Mouse (Mus musculus): ENCODE measurements around the gene Sim2. TPM values are rescaled to one million over a fixed set of nuclear protein-coding genes. Genes with fewer than 3 reads are reported as not detected.

Sim2 gene
- polyA plus RNA-seq, 1 experiment from 2014 or later: 0.04 TPM

- WGBS: 54% methylated on average over 15 of the region's 15 CpGs
- DNase-seq: peak; percentile 75
Observed at GRCm38 (mm10) chr16:94150125-94151103, 65.7 kb downstream of the Sim2 start.

GRCm38 (mm10) chr16:94155041-94155653 is 70.4 kb downstream of the Sim2 start:
- Histone ChIP-seq H3K9ac (no peak overlapping the region), H3K4me1 (ENCODE audit: insufficient read depth) (peaks cover 10% of the 10 kb centered on the region), H3K4me2 (no peak overlapping the region), H3K36me3 (ENCODE audit: insufficient read depth) (no peaks in the 10 kb centered on the region), H3K4me3 (ENCODE audit: low read depth, low read length) (no peak overlapping the region), H3K27ac (ENCODE audit: low read depth) (no peak overlapping the region), H3K27me3 (ENCODE audit: insufficient read depth, low read length) (no peaks in the 10 kb centered on the region), H3K9me3 (ENCODE audit: low read depth, low read length) (no peaks in the 10 kb centered on the region)
- DNase-seq (peak; percentile 28), ATAC-seq (ENCODE audit: insufficient read depth) (0 out of 2 replicates have a peak, but pooled peaks have one; percentile 15)
- WGBS: 39% methylated on average over 14 of the region's 14 CpGs
- TF ChIP-seq CTCF (IDR thresholded peaks at IDR 0.05; ENCODE audit: low read depth): no peak

More at GRCm38 (mm10) chr16:94150125-94151103, 65.7 kb downstream of the Sim2 start:
- Histone ChIP-seq H3K27me3 (ENCODE audit: insufficient read depth, low read length) (no peaks in the 10 kb centered on the region), H3K9me3 (ENCODE audit: low read depth, low read length) (no peaks in the 10 kb centered on the region), H3K27ac (ENCODE audit: low read depth) (0 out of 2 replicates have a peak overlapping the region, but pooled peaks have one; percentile 27), H3K4me2 (no peak overlapping the region), H3K4me3 (ENCODE audit: low read depth, low read length) (no peak overlapping the region), H3K36me3 (ENCODE audit: insufficient read depth) (no peaks in the 10 kb centered on the region), H3K9ac (no peak overlapping the region), H3K4me1 (ENCODE audit: insufficient read depth) (peaks cover 20% of the 10 kb centered on the region)
- TF ChIP-seq CTCF (IDR thresholded peaks at IDR 0.05; ENCODE audit: low read depth): no peak
- ATAC-seq (ENCODE audit: insufficient read depth): peak; percentile 76

- H3K36me3 ChIP-seq (ENCODE audit: insufficient read depth): no peaks in the 10 kb centered on the region
- H3K4me2 ChIP-seq: no peak overlapping the region
- H3K4me3 ChIP-seq (ENCODE audit: low read depth, low read length): no peak overlapping the region
- WGBS: 31% methylated on average over 8 of the region's 8 CpGs
- no peaks in the 10 kb centered on the region for H3K9me3 ChIP-seq (ENCODE audit: low read depth, low read length)
- TF ChIP-seq CTCF (IDR thresholded peaks at IDR 0.05; ENCODE audit: low read depth): no peak
- H3K27ac ChIP-seq (ENCODE audit: low read depth): no peak overlapping the region
- DNase-seq (peak; percentile 46), ATAC-seq (ENCODE audit: insufficient read depth) (peak; percentile 64; the same call in 1 of the 2 replicates)
- H3K27me3 ChIP-seq (ENCODE audit: insufficient read depth, low read length): no peaks in the 10 kb centered on the region
- no peak overlapping the region for H3K9ac ChIP-seq
- peaks cover 10% of the 10 kb centered on the region for H3K4me1 ChIP-seq (ENCODE audit: insufficient read depth)
Observed at GRCm38 (mm10) chr16:94157819-94158218, 73.1 kb downstream of the Sim2 start.

- Histone ChIP-seq H3K4me1 (ENCODE audit: insufficient read depth) (no peaks in the 10 kb centered on the region; the same call in 1 of the 2 replicates), H3K4me2 (no peak overlapping the region), H3K27ac (ENCODE audit: low read depth) (no peak overlapping the region), H3K27me3 (ENCODE audit: insufficient read depth, low read length) (no peaks in the 10 kb centered on the region), H3K9ac (no peak overlapping the region), H3K4me3 (ENCODE audit: low read depth, low read length) (no peak overlapping the region), H3K36me3 (ENCODE audit: insufficient read depth) (no peaks in the 10 kb centered on the region), H3K9me3 (ENCODE audit: low read depth, low read length) (no peaks in the 10 kb centered on the region)
- WGBS: 48% methylated on average over 6 of the region's 6 CpGs
- TF ChIP-seq CTCF (IDR thresholded peaks at IDR 0.05; ENCODE audit: low read depth): no peak
- no peak for DNase-seq
- no peak for ATAC-seq (ENCODE audit: insufficient read depth)
Observed at GRCm38 (mm10) chr16:94162000-94162399, 77.3 kb downstream of the Sim2 start.

GRCm38 (mm10) chr16:94163051-94163450 is 78.3 kb downstream of the Sim2 start:
- Histone ChIP-seq H3K4me3 (ENCODE audit: low read depth, low read length) (no peak overlapping the region), H3K9ac (no peak overlapping the region), H3K4me1 (ENCODE audit: insufficient read depth) (no peaks in the 10 kb centered on the region), H3K4me2 (no peak overlapping the region), H3K27me3 (ENCODE audit: insufficient read depth, low read length) (no peaks in the 10 kb centered on the region), H3K27ac (ENCODE audit: low read depth) (no peak overlapping the region), H3K9me3 (ENCODE audit: low read depth, low read length) (no peaks in the 10 kb centered on the region), H3K36me3 (ENCODE audit: insufficient read depth) (no peaks in the 10 kb centered on the region)
- no peak for TF ChIP-seq CTCF (IDR thresholded peaks at IDR 0.05; ENCODE audit: low read depth)
- ATAC-seq (ENCODE audit: insufficient read depth): no peak
- WGBS: 83% methylated on average over 11 of the region's 11 CpGs
- DNase-seq: no peak

GRCm38 (mm10) chr16:94164236-94164635 is 79.5 kb downstream of the Sim2 start:
- H3K27me3 ChIP-seq (ENCODE audit: insufficient read depth, low read length): no peaks in the 10 kb centered on the region
- no peak for ATAC-seq (ENCODE audit: insufficient read depth)
- no peaks in the 10 kb centered on the region for H3K36me3 ChIP-seq (ENCODE audit: insufficient read depth)
- no peak for DNase-seq
- no peaks in the 10 kb centered on the region for H3K9me3 ChIP-seq (ENCODE audit: low read depth, low read length)
- WGBS: 13% methylated on average over 7 of the region's 7 CpGs
- H3K4me3 ChIP-seq (ENCODE audit: low read depth, low read length): no peak overlapping the region
- H3K9ac ChIP-seq: no peak overlapping the region
- no peak overlapping the region for H3K4me2 ChIP-seq
- TF ChIP-seq CTCF (IDR thresholded peaks at IDR 0.05; ENCODE audit: low read depth): no peak
- H3K4me1 ChIP-seq (ENCODE audit: insufficient read depth): no peaks in the 10 kb centered on the region
- no peak overlapping the region for H3K27ac ChIP-seq (ENCODE audit: low read depth)

- Histone ChIP-seq H3K36me3 (ENCODE audit: insufficient read depth) (no peaks in the 10 kb centered on the region), H3K27ac (ENCODE audit: low read depth) (no peak overlapping the region), H3K4me1 (ENCODE audit: insufficient read depth) (no peaks in the 10 kb centered on the region), H3K27me3 (ENCODE audit: insufficient read depth, low read length) (no peaks in the 10 kb centered on the region), H3K9me3 (ENCODE audit: low read depth, low read length) (no peaks in the 10 kb centered on the region), H3K9ac (no peak overlapping the region), H3K4me2 (no peak overlapping the region), H3K4me3 (ENCODE audit: low read depth, low read length) (no peak overlapping the region)
- 29% methylated on average over 5 of the region's 5 CpGs for WGBS
- no peak for DNase-seq
- TF ChIP-seq CTCF (IDR thresholded peaks at IDR 0.05; ENCODE audit: low read depth): no peak
- ATAC-seq (ENCODE audit: insufficient read depth): no peak
Observed at GRCm38 (mm10) chr16:94164978-94165377, 80.2 kb downstream of the Sim2 start.
